Mouse (Mus musculus): ENCODE measurements at regions not wholly inside any gene's neighbourhood (a gene's known extent, or its start where the extent isn't known, plus 50 kb on each side); places are given as distances from the start of the nearest gene placed in this dataset.

- peak in 1 of 2 experiments; percentile 58 for DNase-seq
Measured at GRCm38 (mm10) chr2:96234613-96235012, 83.4 kb upstream of the Lrrc4c start.

GRCm38 (mm10) chr2:96239246-96239645 lies 78.7 kb upstream of the Lrrc4c start:
- DNase-seq: no peak

- DNase-seq: no peak
Measured at GRCm38 (mm10) chr2:96240543-96241090, 77.4 kb upstream of the Lrrc4c start.

GRCm38 (mm10) chr2:96253661-96254060 lies 64.3 kb upstream of the Lrrc4c start:
- DNase-seq: no peak

GRCm38 (mm10) chr2:96256491-96256890 lies 61.5 kb upstream of the Lrrc4c start:
- DNase-seq: peak; percentile 54 to 65

Data from kidney, postnatal 36 days (tissue).